Mouse (Mus musculus) E14TG2a.4 (cell line): ENCODE data around the gene Haus8.
"Not testable (repeated sequence)": the region's sequence is repeated elsewhere in the genome, so short reads cannot be mapped to it uniquely, and the experiment has no call there.

ENCODE experiments used
- H3K27me3 ChIP-seq: 2 replicates; pipeline ENCODE4 v1.6.1; 2014; ENCODE audit warnings: low read length, control low read depth; ENCODE audit not compliant: insufficient read depth
- H3K36me3 ChIP-seq: 2 replicates; pipeline ENCODE4 v1.6.1; 2014; ENCODE audit warnings: low read length, control low read depth; ENCODE audit not compliant: insufficient read depth
- H3K4me1 ChIP-seq: replicated peaks from 2 replicates; pipeline ENCODE4 v1.6.1; 2014; ENCODE audit warnings: low read depth, low read length, control low read depth
- H3K4me3 ChIP-seq: replicated peaks from 2 replicates; pipeline ENCODE4 v1.5.1; 2014; ENCODE audit warnings: mild to moderate bottlenecking, low read length
- H3K9me3 ChIP-seq: 2 replicates; pipeline ENCODE4 v1.6.1; 2014; ENCODE audit warnings: low read length, control low read depth
- CTCF ChIP-seq: conservative IDR thresholded peaks from 2 replicates; pipeline ENCODE4 v1.5.1; 2014; ENCODE audit warnings: low read length
- NANOG ChIP-seq: IDR thresholded peaks from 2 replicates; pipeline ENCODE4 v1.6.1; 2014; ENCODE audit warnings: borderline replicate concordance, low read length, mixed read lengths
- POU5F1 ChIP-seq: IDR thresholded peaks from 2 replicates; pipeline ENCODE4 v1.6.1; 2014; ENCODE audit warnings: low read length, borderline replicate concordance

Haus8 gene

DNA sequence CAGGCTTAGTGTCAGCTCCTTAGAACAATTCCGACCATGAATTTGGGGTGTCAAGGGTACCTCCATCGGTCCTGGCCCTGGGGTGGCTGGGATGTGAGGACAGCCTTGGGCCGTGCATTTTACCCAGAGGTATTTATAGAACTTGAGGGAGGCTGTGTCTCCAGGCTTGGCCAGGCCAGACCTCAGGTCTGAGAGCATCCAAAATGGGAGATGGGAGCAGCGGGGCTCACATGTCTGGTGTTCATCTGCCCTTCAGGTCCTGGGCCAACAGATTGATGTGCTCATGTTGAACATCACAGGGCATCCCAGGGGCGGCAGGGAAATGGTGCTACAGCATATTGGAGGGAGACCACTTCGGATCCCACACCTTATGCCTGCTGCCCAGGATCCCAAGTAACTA, 18.6 kb upstream of the Haus8 start:
- peaks cover 14% of the 10 kb centered on the region for H3K4me1 ChIP-seq
- TF ChIP-seq POU5F1 (no peak), NANOG (no peak), CTCF (no peak)
- peaks cover 63% of the 10 kb centered on the region for H3K36me3 ChIP-seq
- H3K4me3 ChIP-seq, result no peak overlapping the region
- no peaks in the 10 kb centered on the region for H3K9me3 ChIP-seq
- H3K27me3 ChIP-seq, result no peaks in the 10 kb centered on the region

- H3K36me3 ChIP-seq, result peaks cover 59% of the 10 kb centered on the region
- no peak for TF ChIP-seq POU5F1
- no peak for TF ChIP-seq NANOG
- TF ChIP-seq CTCF, result no peak
- H3K27me3 ChIP-seq, result no peaks in the 10 kb centered on the region
- peak overlapping the region; percentile 66; the same call in 1 of the 2 replicates for H3K4me3 ChIP-seq
- peaks cover 16% of the 10 kb centered on the region for H3K4me1 ChIP-seq
- no peaks in the 10 kb centered on the region for H3K9me3 ChIP-seq
Measured at GRCm38 (mm10) chr8:71290911-71291310, 18.2 kb upstream of the Haus8 start.

DNA sequence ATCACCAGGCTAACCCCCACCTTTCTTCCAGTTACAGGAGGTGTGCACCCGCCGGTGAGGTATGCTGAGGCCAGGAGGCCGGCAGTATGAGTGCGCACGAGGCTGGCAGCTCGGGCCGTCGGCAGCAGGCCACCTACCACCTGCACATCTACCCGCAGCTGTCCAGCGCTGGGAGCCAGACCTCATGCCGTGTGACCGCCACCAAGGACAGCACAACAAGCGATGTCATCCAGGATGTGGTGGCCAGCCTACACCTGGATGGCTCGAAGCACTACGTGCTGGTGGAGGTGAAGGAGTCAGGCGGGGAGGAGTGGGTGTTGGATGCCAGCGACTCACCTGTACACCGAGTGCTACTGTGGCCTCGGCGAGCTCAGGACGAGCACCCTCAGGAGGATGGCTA, 17.5 kb upstream of the Haus8 start:
- Histone ChIP-seq H3K27me3 (no peaks in the 10 kb centered on the region), H3K36me3 (peaks cover 53% of the 10 kb centered on the region), H3K9me3 (no peaks in the 10 kb centered on the region), H3K4me1 (peaks cover 23% of the 10 kb centered on the region), H3K4me3 (peak overlapping the region; percentile 66)
- no peak for TF ChIP-seq NANOG
- TF ChIP-seq CTCF, result no peak
- no peak for TF ChIP-seq POU5F1

GRCm38 (mm10) chr8:71289098-71289497, 16.4 kb upstream of the Haus8 start:
- peaks cover 46% of the 10 kb centered on the region for H3K36me3 ChIP-seq
- H3K27me3 ChIP-seq, result no peaks in the 10 kb centered on the region
- no peak overlapping the region for H3K4me3 ChIP-seq
- TF ChIP-seq NANOG (no peak), CTCF (no peak), POU5F1 (no peak)
- H3K4me1 ChIP-seq, result peaks cover 30% of the 10 kb centered on the region
- no peaks in the 10 kb centered on the region for H3K9me3 ChIP-seq

DNA sequence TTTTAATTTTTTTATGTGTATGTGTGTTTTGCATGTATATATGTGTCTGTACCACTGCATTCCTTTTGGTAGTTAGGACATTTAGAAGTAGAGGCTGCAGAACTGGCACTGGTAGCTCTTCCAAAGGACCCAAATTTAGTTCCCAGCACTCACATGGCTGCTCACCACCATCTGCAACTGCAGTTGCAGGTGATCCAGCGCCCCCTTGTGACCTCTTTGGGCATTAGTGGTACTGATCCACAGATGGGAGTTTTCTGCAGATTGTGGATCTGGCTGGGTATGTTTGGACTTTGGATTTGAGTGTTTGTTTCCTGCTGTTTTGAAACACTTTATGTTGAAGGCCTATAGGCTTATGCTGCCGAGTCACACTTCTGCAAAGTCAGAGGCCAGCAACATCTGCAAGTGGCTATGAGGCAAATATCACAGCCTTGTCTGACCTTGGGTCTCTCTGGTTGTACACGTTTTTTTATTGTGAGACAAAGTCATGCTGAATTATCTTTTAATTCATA, 15.8 kb upstream of the Haus8 start:
- H3K4me1 ChIP-seq, result peaks cover 30% of the 10 kb centered on the region
- no peaks in the 10 kb centered on the region for H3K9me3 ChIP-seq
- peaks cover 47% of the 10 kb centered on the region for H3K36me3 ChIP-seq
- H3K4me3 ChIP-seq, result no peak overlapping the region
- TF ChIP-seq POU5F1 (no peak), CTCF (peak; percentile 54), NANOG (no peak)
- H3K27me3 ChIP-seq, result no peaks in the 10 kb centered on the region

DNA sequence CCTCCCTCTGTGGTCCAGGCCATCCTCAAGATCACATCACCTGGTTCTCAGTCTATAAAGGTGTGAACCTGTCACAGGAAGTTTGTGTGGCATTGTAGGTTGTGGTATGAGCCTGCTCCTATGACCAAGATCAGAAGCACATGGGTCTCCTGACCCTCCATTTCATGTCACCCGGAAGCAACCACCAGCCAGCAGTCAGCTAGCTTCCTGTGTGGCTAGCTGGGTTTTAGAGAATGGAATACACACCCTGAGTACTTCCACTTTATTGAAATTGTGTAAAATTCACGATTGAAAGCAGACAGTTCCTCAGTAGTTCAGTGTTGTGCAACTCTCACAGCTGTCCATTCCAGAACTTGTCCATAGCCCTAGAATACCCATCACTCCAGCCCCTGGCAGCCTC, 13.5 kb upstream of the Haus8 start:
- H3K27me3 ChIP-seq, H3K4me3 ChIP-seq, H3K9me3 ChIP-seq: not testable (repeated sequence)
- H3K36me3 ChIP-seq, result peaks cover 32% of the 10 kb centered on the region
- peaks cover 34% of the 10 kb centered on the region for H3K4me1 ChIP-seq

GRCm38 (mm10) chr8:71282621-71283020, 9.9 kb upstream of the Haus8 start:
- H3K4me1 ChIP-seq, result peaks cover 20% of the 10 kb centered on the region
- peaks cover 11% of the 10 kb centered on the region; the same call in 1 of the 2 replicates for H3K36me3 ChIP-seq
- no peak for TF ChIP-seq POU5F1
- no peak for TF ChIP-seq CTCF
- TF ChIP-seq NANOG, result no peak
- H3K4me3 ChIP-seq, result no peak overlapping the region
- H3K27me3 ChIP-seq, result no peaks in the 10 kb centered on the region
- H3K9me3 ChIP-seq, result no peaks in the 10 kb centered on the region

DNA sequence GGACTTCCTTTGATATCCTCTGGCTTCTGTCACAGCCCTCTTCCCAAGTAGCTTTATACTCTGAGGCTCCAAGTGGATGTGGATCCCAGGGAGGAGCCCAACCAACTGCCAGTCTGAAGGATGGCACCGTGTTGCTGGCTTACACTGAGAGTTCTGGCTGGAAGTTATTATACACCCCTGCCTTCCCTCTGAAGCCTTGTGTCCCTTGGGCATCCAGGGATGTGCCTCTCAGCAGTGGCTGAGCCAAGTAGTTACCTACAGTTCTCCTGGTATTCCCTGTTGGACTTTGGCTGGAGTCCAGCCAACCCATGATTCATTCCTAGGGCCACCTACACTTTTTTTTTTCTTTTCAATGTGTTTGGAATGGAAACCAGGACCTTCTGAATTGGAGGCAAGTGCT, 9.0 kb upstream of the Haus8 start:
- not testable (repeated sequence) for H3K9me3 ChIP-seq

DNA sequence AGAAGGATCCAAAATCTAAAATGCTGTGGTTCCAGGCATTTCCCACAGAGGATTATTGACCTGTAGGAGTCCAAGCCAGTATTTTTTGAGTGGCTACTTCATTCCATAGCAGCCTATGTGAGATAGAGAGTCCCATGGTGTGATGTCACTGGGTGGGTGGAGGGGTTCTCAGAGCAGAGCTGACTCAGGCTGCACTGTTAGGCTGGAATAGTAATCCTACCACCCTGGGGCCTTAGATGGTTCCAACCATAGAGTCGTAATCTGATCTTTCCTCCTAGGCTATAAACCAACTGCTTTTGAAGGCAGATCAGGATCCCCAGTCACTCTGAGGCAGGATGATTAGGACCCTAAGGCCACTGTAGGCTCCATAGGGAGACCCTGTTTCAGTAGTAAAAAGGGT, 6.7 kb upstream of the Haus8 start:
- peaks cover 21% of the 10 kb centered on the region for H3K36me3 ChIP-seq
- H3K4me3 ChIP-seq, result not testable (repeated sequence)

More for the DNA sequence above, 9.0 kb upstream of the Haus8 start:
- H3K4me1 ChIP-seq, result peaks cover 20% of the 10 kb centered on the region
- not testable (repeated sequence) for H3K4me3 ChIP-seq, H3K27me3 ChIP-seq, H3K36me3 ChIP-seq

More for the DNA sequence above, 6.7 kb upstream of the Haus8 start:
- H3K27me3 ChIP-seq, H3K9me3 ChIP-seq, H3K4me1 ChIP-seq: not testable (repeated sequence)
